Mouse (Mus musculus): ENCODE results near the gene Fndc3a. TPM values are rescaled to one million over a fixed set of nuclear protein-coding genes. Genes with fewer than 3 reads are reported as not detected.

Fndc3a gene
- polyA plus RNA-seq, 1 experiment from 2014 or later = 19.5 TPM

DNA sequence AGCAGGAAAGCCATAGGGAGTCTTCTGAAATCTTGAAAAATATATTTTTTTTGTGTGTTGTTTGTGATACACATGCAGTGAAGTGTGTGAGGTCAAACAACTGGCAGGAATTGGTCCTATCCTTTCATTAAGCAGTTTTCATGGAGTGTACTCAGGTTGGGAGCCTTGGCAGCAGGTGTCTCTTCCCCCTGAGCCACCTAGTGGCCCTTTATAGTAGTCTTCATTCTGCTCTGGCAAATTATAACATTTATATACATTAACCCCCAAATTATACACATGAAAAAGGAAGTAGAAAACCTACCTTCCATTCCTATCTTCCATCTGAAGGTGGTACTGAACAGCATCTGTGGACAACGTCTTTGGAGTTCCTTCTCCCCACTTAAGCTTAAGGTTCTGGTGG lies 154.0 kb downstream of the Fndc3a start:
- WGBS = 68% methylated on average over 1 of the region's 1 CpGs
- Histone ChIP-seq H3K4me3 (ENCODE audit: low read depth, low read length) (no peak overlapping the region), H3K4me1 (replicated peaks; ENCODE audit: control insufficient read depth, insufficient read depth, low read length) (no peaks in the 10 kb centered on the region), H3K27me3 (replicated peaks; ENCODE audit: control insufficient read depth, insufficient read depth, low read length) (no peaks in the 10 kb centered on the region), H3K9ac (ENCODE audit: low read depth, low read length) (no peak overlapping the region), H3K4me2 (no peak overlapping the region), H3K36me3 (ENCODE audit: control insufficient read depth, insufficient read depth, low read length) (peaks cover 10% of the 10 kb centered on the region; the same call in 1 of the 2 replicates), H3K27ac (ENCODE audit: low read depth, low read length) (no peak overlapping the region), H3K9me3 (ENCODE audit: control insufficient read depth, low read length) (no peaks in the 10 kb centered on the region)
- ATAC-seq (replicated peaks; ENCODE audit: low FRiP score) = no peak
- DNase-seq (ENCODE audit: low spot score) = no peak

DNA sequence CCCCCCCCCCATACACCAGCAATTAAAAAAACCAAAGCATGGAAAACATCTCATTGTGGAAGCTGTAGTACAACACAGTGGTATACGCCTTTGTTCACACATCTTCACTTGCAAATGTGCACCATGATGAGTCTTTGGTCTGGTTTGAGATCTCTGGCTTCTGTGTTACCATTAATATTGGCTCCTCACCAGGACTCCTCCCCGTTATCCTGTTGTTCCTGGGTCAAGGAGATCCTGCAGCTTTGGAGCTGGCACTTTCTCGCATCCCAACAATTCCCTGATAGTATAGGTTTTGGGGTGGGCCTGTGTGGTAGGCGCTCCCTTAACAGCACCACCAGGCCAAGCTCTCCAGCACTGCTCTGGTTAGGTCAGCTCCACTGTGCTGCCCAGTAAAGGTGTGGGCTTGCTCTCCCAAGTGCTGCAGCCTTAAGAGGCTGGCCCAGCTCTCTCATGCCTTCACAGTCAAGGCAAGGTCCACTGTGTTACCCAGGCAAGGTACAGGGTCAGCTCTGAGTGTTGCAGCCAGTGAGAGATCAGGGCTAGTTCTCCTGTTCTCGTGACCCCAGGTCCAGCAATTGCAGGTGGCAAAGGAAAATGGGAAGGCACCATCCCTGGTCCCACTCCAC lies 173.3 kb downstream of the Fndc3a start:
- no peak overlapping the region for H3K4me3 ChIP-seq (ENCODE audit: low read depth, low read length)
- DNase-seq (ENCODE audit: low spot score) = no peak

DNA sequence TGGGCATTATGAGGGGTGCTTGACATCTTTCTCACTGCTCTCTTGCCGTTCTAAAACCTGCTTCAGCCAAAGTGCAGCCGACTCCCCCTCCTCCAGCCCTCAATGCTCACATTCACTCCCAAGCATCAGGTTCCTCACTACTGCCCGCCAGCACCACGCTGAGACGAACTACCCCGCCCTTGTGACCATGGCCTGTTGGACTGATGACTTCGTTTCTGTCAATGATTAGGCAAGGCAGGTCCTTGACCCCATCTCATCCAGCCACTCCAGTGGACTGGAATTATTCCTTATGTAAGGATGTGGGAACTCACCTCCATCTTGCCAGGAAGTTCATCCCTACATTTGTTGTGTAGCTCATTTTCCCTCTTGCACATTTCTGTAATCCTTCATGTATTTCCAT lies 175.9 kb downstream of the Fndc3a start:
- Histone ChIP-seq H3K27ac (ENCODE audit: low read depth, low read length) (no peak overlapping the region), H3K36me3 (ENCODE audit: control insufficient read depth, insufficient read depth, low read length) (no peaks in the 10 kb centered on the region; the same call in 1 of the 2 replicates), H3K27me3 (replicated peaks; ENCODE audit: control insufficient read depth, insufficient read depth, low read length) (peaks cover 32% of the 10 kb centered on the region), H3K9me3 (ENCODE audit: control insufficient read depth, low read length) (no peaks in the 10 kb centered on the region), H3K4me3 (ENCODE audit: low read depth, low read length) (no peak overlapping the region), H3K4me2 (no peak overlapping the region), H3K9ac (ENCODE audit: low read depth, low read length) (no peak overlapping the region), H3K4me1 (replicated peaks; ENCODE audit: control insufficient read depth, insufficient read depth, low read length) (no peaks in the 10 kb centered on the region; the same call in 1 of the 2 replicates)
- no peak for DNase-seq (ENCODE audit: low spot score)
- no peak for ATAC-seq (replicated peaks; ENCODE audit: low FRiP score)
- 69% methylated on average over 7 of the region's 7 CpGs for WGBS

More for the DNA sequence above, 173.3 kb downstream of the Fndc3a start:
- 77% methylated on average over 5 of the region's 5 CpGs for WGBS
- H3K4me2 ChIP-seq = no peak overlapping the region
- H3K36me3 ChIP-seq (ENCODE audit: control insufficient read depth, insufficient read depth, low read length) = peaks cover 2% of the 10 kb centered on the region; the same call in 1 of the 2 replicates
- no peak overlapping the region for H3K27ac ChIP-seq (ENCODE audit: low read depth, low read length)
- H3K9me3 ChIP-seq (ENCODE audit: control insufficient read depth, low read length) = no peaks in the 10 kb centered on the region
- no peaks in the 10 kb centered on the region; the same call in 1 of the 2 replicates for H3K4me1 ChIP-seq (replicated peaks; ENCODE audit: control insufficient read depth, insufficient read depth, low read length)
- peaks cover 17% of the 10 kb centered on the region for H3K27me3 ChIP-seq (replicated peaks; ENCODE audit: control insufficient read depth, insufficient read depth, low read length)
- ATAC-seq (replicated peaks; ENCODE audit: low FRiP score) = no peak
- no peak overlapping the region for H3K9ac ChIP-seq (ENCODE audit: low read depth, low read length)

DNA sequence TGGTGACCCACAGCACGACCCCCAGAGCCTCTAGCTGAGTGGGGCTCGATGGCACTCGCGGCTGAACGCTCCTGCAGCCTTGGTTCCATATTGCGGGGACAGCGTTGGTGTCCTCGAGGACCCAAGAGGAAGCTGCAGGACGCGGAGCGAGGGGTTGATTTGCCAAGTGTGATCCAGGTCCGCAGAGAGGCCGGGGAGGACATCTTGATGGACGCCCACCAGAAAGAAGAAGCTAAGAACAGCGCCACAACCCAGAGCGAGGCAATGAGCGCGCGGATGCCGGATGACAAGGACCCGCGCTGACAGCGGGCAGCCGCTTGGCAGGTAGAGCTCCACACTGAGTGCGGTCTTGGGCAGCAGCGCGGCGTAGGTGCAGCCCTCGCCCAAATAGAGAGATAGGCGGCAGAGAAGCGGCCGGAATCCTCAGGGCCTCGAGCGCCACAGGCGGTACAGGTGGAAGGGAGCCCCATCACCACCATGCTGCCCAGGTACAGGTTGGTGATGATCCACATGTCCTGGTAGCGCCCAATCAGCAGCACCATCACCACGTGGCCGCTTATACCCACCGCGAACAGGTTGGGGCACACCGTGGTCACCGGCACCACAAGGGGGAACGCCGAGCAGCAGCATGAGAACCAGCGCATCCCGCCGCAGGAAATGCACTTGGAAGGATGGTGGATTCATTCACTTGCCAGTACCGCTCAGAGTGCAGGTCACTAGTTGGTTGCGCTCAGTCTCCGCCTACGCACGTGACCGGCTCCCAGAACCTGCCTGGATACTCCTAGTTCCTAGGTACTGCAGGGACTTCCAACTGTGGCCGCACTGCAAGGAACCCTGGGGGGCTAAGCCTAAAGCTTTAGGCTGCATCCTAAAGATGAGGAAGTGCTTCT lies 177.5 kb downstream of the Fndc3a start:
- H3K9me3 ChIP-seq (ENCODE audit: control insufficient read depth, low read length) = no peaks in the 10 kb centered on the region
- no peak overlapping the region for H3K9ac ChIP-seq (ENCODE audit: low read depth, low read length)

DNA sequence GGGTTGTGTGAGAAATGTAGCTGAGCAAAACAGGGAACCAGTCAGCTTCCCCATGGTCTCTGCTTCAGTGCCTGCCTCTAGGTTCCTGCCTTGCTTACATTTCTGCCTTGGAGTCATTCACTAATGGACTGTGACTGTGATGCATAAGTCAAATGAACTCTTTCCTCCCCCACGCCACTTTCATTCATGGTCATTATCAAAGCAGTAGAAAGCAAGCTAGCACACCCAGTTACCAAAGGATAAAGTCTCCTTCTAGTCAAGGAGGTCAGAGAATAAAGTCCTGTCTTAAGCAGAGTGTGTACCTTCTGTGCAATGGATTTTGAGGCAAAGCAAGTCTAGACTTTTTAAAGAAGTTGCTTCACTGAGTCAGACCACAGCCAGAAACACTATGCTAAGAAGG lies 182.7 kb downstream of the Fndc3a start:
- Histone ChIP-seq H3K27me3 (replicated peaks; ENCODE audit: control insufficient read depth, insufficient read depth, low read length) (peaks cover 21% of the 10 kb centered on the region), H3K36me3 (ENCODE audit: control insufficient read depth, insufficient read depth, low read length) (no peaks in the 10 kb centered on the region), H3K4me3 (ENCODE audit: low read depth, low read length) (no peak overlapping the region), H3K27ac (ENCODE audit: low read depth, low read length) (no peak overlapping the region), H3K9ac (ENCODE audit: low read depth, low read length) (no peak overlapping the region), H3K9me3 (ENCODE audit: control insufficient read depth, low read length) (no peaks in the 10 kb centered on the region), H3K4me2 (no peak overlapping the region), H3K4me1 (replicated peaks; ENCODE audit: control insufficient read depth, insufficient read depth, low read length) (no peaks in the 10 kb centered on the region; the same call in 1 of the 2 replicates)
- 87% methylated on average over 1 of the region's 1 CpGs for WGBS
- ATAC-seq (replicated peaks; ENCODE audit: low FRiP score) (no peak), DNase-seq (ENCODE audit: low spot score) (no peak)

More for the DNA sequence above, 177.5 kb downstream of the Fndc3a start:
- Histone ChIP-seq H3K4me2 (peak overlapping the region; percentile 66), H3K4me1 (replicated peaks; ENCODE audit: control insufficient read depth, insufficient read depth, low read length) (no peaks in the 10 kb centered on the region; the same call in 1 of the 2 replicates), H3K4me3 (ENCODE audit: low read depth, low read length) (peak overlapping the region; percentile 36), H3K27me3 (replicated peaks; ENCODE audit: control insufficient read depth, insufficient read depth, low read length) (peaks cover 32% of the 10 kb centered on the region), H3K27ac (ENCODE audit: low read depth, low read length) (no peak overlapping the region), H3K36me3 (ENCODE audit: control insufficient read depth, insufficient read depth, low read length) (no peaks in the 10 kb centered on the region; the same call in 1 of the 2 replicates)
- ATAC-seq (replicated peaks; ENCODE audit: low FRiP score) (peak; percentile 53; the same call in 1 of the 2 replicates), DNase-seq (ENCODE audit: low spot score) (peak; percentile 40)
- WGBS = 2% methylated on average over 54 of the region's 54 CpGs

DNA sequence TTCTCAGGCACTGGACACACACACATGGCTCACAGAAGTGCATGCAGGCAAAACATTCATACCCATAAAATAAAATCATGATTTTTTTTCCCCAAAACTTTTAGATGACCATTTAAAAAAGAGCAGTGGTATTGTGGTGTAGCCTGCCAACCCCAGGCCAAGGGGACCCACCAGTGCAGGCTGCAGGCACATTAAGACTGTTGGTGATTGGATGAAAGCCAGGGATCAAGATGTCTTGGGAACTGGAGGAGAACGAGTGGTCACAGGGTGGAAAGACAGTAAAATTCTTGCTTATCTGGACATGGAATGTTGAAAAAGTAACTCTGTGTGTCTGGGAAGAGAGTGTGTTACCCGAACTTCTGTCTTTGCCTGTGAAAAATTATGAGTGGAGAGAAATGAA lies 190.2 kb downstream of the Fndc3a start:
- 39% methylated on average over 2 of the region's 2 CpGs for WGBS
- Histone ChIP-seq H3K4me3 (ENCODE audit: low read depth, low read length) (no peak overlapping the region), H3K4me2 (no peak overlapping the region), H3K9ac (ENCODE audit: low read depth, low read length) (no peak overlapping the region), H3K27me3 (replicated peaks; ENCODE audit: control insufficient read depth, insufficient read depth, low read length) (no peaks in the 10 kb centered on the region), H3K36me3 (ENCODE audit: control insufficient read depth, insufficient read depth, low read length) (no peaks in the 10 kb centered on the region), H3K9me3 (ENCODE audit: control insufficient read depth, low read length) (no peaks in the 10 kb centered on the region), H3K27ac (ENCODE audit: low read depth, low read length) (no peak overlapping the region), H3K4me1 (replicated peaks; ENCODE audit: control insufficient read depth, insufficient read depth, low read length) (no peaks in the 10 kb centered on the region)
- ATAC-seq (replicated peaks; ENCODE audit: low FRiP score) (no peak), DNase-seq (ENCODE audit: low spot score) (no peak)

DNA sequence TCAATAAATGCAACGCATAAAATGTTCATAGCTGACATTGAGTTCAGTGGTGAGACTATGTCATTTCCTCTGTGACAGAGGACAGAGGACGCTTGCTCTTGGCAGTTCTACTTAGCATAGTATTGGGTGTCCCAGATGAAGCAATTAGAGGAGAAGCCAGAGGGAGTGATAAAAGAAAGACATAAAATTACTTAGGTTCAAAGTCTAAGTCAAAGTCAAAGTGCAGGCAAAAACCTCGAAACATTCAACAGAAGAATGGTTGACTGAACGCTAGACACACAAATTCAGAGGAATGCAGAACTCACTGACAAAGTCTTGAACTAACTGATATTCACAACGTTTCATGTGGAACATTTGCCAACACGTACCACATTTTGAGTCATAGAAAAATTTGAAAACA lies 191.0 kb downstream of the Fndc3a start:
- ATAC-seq (replicated peaks; ENCODE audit: low FRiP score) = no peak
- Histone ChIP-seq H3K9me3 (ENCODE audit: control insufficient read depth, low read length) (no peaks in the 10 kb centered on the region), H3K4me1 (replicated peaks; ENCODE audit: control insufficient read depth, insufficient read depth, low read length) (no peaks in the 10 kb centered on the region), H3K4me3 (ENCODE audit: low read depth, low read length) (no peak overlapping the region), H3K27me3 (replicated peaks; ENCODE audit: control insufficient read depth, insufficient read depth, low read length) (no peaks in the 10 kb centered on the region), H3K9ac (ENCODE audit: low read depth, low read length) (no peak overlapping the region), H3K4me2 (no peak overlapping the region), H3K36me3 (ENCODE audit: control insufficient read depth, insufficient read depth, low read length) (no peaks in the 10 kb centered on the region), H3K27ac (ENCODE audit: low read depth, low read length) (no peak overlapping the region)
- whole genome bisulfite sequencing = 72% methylated on average over 6 of the region's 6 CpGs
- DNase-seq (ENCODE audit: low spot score) = no peak

DNA sequence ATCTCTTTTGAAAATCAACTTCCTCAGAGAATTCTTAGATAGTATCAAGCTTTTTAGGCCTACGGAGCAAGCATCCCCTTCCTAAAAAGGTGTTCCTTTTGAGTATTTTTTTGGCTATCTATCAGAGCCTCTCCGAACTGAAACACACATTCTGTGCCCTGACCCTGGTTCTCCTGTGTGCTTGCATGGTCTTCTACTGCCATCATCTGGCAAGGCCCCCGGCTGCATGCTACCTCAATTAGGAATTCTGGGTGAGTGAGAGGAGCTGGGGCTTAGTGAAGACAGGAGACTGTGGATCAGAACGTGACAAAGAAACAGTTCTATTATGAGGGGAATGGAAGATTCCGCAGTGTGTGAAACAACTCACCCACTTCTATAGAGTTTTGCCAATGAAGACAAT lies 193.4 kb downstream of the Fndc3a start:
- no peak overlapping the region for H3K27ac ChIP-seq (ENCODE audit: low read depth, low read length)
- 31% methylated on average over 5 of the region's 5 CpGs for WGBS
- H3K4me2 ChIP-seq = no peak overlapping the region
- no peak for ATAC-seq (replicated peaks; ENCODE audit: low FRiP score)
- H3K4me1 ChIP-seq (replicated peaks; ENCODE audit: control insufficient read depth, insufficient read depth, low read length) = no peaks in the 10 kb centered on the region
- H3K36me3 ChIP-seq (ENCODE audit: control insufficient read depth, insufficient read depth, low read length) = no peaks in the 10 kb centered on the region
- no peaks in the 10 kb centered on the region for H3K9me3 ChIP-seq (ENCODE audit: control insufficient read depth, low read length)
- no peaks in the 10 kb centered on the region for H3K27me3 ChIP-seq (replicated peaks; ENCODE audit: control insufficient read depth, insufficient read depth, low read length)
- H3K4me3 ChIP-seq (ENCODE audit: low read depth, low read length) = no peak overlapping the region
- DNase-seq (ENCODE audit: low spot score) = no peak
- no peak overlapping the region for H3K9ac ChIP-seq (ENCODE audit: low read depth, low read length)

All from liver, embryonic 11.5 days (tissue).